Mouse (Mus musculus): Measurements from ENCODE around the gene Spcs2.

DNA sequence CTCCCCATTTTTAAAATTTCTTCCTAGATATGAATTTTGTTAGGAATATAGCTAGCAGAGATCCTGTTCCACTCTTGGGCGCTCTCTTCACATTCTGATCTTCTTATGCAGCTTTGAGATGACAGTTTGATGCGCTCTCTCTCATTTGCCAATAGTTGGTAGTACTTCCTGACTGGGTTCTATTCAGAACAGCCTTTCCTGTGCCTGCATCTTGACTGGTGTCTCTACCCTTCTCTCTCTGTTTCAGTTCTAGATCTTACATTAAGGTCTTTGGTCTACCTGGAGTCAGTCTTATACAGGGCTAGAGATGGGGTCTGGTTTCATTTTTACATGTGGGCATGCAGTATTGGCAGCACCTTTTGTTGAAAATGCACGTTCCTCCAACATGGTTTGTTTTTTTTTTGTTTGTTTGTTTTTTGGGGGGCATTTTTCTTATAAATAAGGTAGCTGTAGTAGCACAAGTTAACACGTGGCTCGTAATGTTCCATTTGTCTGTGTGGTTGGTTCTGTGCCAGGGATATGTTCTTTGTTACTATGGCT lies 28.9 kb downstream of the Spcs2 start:
- TF ChIP-seq CTCF (IDR thresholded peaks at IDR 0.05; ENCODE audit: low read depth, low read length), result no peak
- no peak for TF ChIP-seq GATA1 (IDR thresholded peaks at IDR 0.05; ENCODE audit: borderline replicate concordance, low read length)
- no peak for TF ChIP-seq TAL1 (conservative IDR thresholded peaks at IDR 0.05; ENCODE audit: low read depth, low read length)
